Mouse (Mus musculus): ENCODE measurements around the gene Eif4a2. TPM values are rescaled to one million over a fixed set of nuclear protein-coding genes. Genes with fewer than 3 reads are reported as not detected.
"Not testable (repeated sequence)": the region's sequence is repeated elsewhere in the genome, so short reads cannot be mapped to it uniquely, and the experiment has no call there.

Eif4a2 gene
- polyA plus RNA-seq, 1 experiment from 2014 or later, result 210 TPM

- no peak overlapping the region for H3K4me2 ChIP-seq
- WGBS, result 87% methylated on average over 13 of the region's 13 CpGs
- no peak overlapping the region for H3K4me3 ChIP-seq (ENCODE audit: low read depth, low read length)
- H3K4me1 ChIP-seq (ENCODE audit: control insufficient read depth, insufficient read depth, low read length), result no peaks in the 10 kb centered on the region
- H3K9ac ChIP-seq (ENCODE audit: low read length), result no peak overlapping the region
- no peak for ATAC-seq (ENCODE audit: low FRiP score)
- no peaks in the 10 kb centered on the region for H3K36me3 ChIP-seq (ENCODE audit: control insufficient read depth, insufficient read depth, low read length)
- DNase-seq (ENCODE audit: low spot score, missing footprints), result no peak
- no peaks in the 10 kb centered on the region for H3K27me3 ChIP-seq (ENCODE audit: control insufficient read depth, insufficient read depth, low read length)
- H3K9me3 ChIP-seq (ENCODE audit: control insufficient read depth, low read length), result no peaks in the 10 kb centered on the region
- H3K27ac ChIP-seq (ENCODE audit: low read depth, low read length), result no peak overlapping the region
Measured at GRCm38 (mm10) chr16:23093321-23093953, 13.8 kb upstream of the Eif4a2 start.

- no peak overlapping the region for H3K9ac ChIP-seq (ENCODE audit: low read length)
Measured at GRCm38 (mm10) chr16:23094136-23094535, 13.1 kb upstream of the Eif4a2 start.

GRCm38 (mm10) chr16:23095581-23095980 is 11.7 kb upstream of the Eif4a2 start:
- WGBS, result 91% methylated on average over 5 of the region's 5 CpGs
- H3K9me3 ChIP-seq (ENCODE audit: control insufficient read depth, low read length); H3K9ac ChIP-seq (ENCODE audit: low read length); H3K4me1 ChIP-seq (ENCODE audit: control insufficient read depth, insufficient read depth, low read length); H3K4me3 ChIP-seq (ENCODE audit: low read depth, low read length); H3K36me3 ChIP-seq (ENCODE audit: control insufficient read depth, insufficient read depth, low read length); ATAC-seq (ENCODE audit: low FRiP score); DNase-seq (ENCODE audit: low spot score, missing footprints); H3K27ac ChIP-seq (ENCODE audit: low read depth, low read length); H3K4me2 ChIP-seq; H3K27me3 ChIP-seq (ENCODE audit: control insufficient read depth, insufficient read depth, low read length): not testable (repeated sequence)

More at GRCm38 (mm10) chr16:23094136-23094535, 13.1 kb upstream of the Eif4a2 start:
- 93% methylated on average over 6 of the region's 6 CpGs for WGBS
- no peaks in the 10 kb centered on the region for H3K36me3 ChIP-seq (ENCODE audit: control insufficient read depth, insufficient read depth, low read length)
- no peak overlapping the region for H3K4me2 ChIP-seq
- H3K4me1 ChIP-seq (ENCODE audit: control insufficient read depth, insufficient read depth, low read length), result no peaks in the 10 kb centered on the region
- no peak for ATAC-seq (ENCODE audit: low FRiP score)
- H3K27me3 ChIP-seq (ENCODE audit: control insufficient read depth, insufficient read depth, low read length), result no peaks in the 10 kb centered on the region
- H3K27ac ChIP-seq (ENCODE audit: low read depth, low read length), result no peak overlapping the region
- H3K9me3 ChIP-seq (ENCODE audit: control insufficient read depth, low read length), result no peaks in the 10 kb centered on the region
- H3K4me3 ChIP-seq (ENCODE audit: low read depth, low read length), result no peak overlapping the region
- DNase-seq (ENCODE audit: low spot score, missing footprints), result no peak

- 90% methylated on average over 1 of the region's 1 CpGs for WGBS
- H3K27ac ChIP-seq (ENCODE audit: low read depth, low read length); H3K4me3 ChIP-seq (ENCODE audit: low read depth, low read length); H3K9ac ChIP-seq (ENCODE audit: low read length); DNase-seq (ENCODE audit: low spot score, missing footprints); H3K27me3 ChIP-seq (ENCODE audit: control insufficient read depth, insufficient read depth, low read length); H3K36me3 ChIP-seq (ENCODE audit: control insufficient read depth, insufficient read depth, low read length); H3K4me1 ChIP-seq (ENCODE audit: control insufficient read depth, insufficient read depth, low read length); H3K4me2 ChIP-seq; ATAC-seq (ENCODE audit: low FRiP score); H3K9me3 ChIP-seq (ENCODE audit: control insufficient read depth, low read length): not testable (repeated sequence)
Measured at GRCm38 (mm10) chr16:23096886-23097285, 10.4 kb upstream of the Eif4a2 start.

- H3K4me2 ChIP-seq; ATAC-seq (ENCODE audit: low FRiP score); H3K9ac ChIP-seq (ENCODE audit: low read length); H3K4me3 ChIP-seq (ENCODE audit: low read depth, low read length); H3K36me3 ChIP-seq (ENCODE audit: control insufficient read depth, insufficient read depth, low read length); DNase-seq (ENCODE audit: low spot score, missing footprints); H3K4me1 ChIP-seq (ENCODE audit: control insufficient read depth, insufficient read depth, low read length); H3K9me3 ChIP-seq (ENCODE audit: control insufficient read depth, low read length); H3K27ac ChIP-seq (ENCODE audit: low read depth, low read length); H3K27me3 ChIP-seq (ENCODE audit: control insufficient read depth, insufficient read depth, low read length): not testable (repeated sequence)
- 88% methylated on average over 8 of the region's 8 CpGs for WGBS
Measured at GRCm38 (mm10) chr16:23097290-23098104, 9.7 kb upstream of the Eif4a2 start.

GRCm38 (mm10) chr16:23098105-23098452 is 9.2 kb upstream of the Eif4a2 start:
- not testable (repeated sequence) for H3K9me3 ChIP-seq (ENCODE audit: control insufficient read depth, low read length); H3K4me1 ChIP-seq (ENCODE audit: control insufficient read depth, insufficient read depth, low read length); H3K36me3 ChIP-seq (ENCODE audit: control insufficient read depth, insufficient read depth, low read length); H3K4me2 ChIP-seq; H3K9ac ChIP-seq (ENCODE audit: low read length); H3K27ac ChIP-seq (ENCODE audit: low read depth, low read length); H3K27me3 ChIP-seq (ENCODE audit: control insufficient read depth, insufficient read depth, low read length); DNase-seq (ENCODE audit: low spot score, missing footprints); H3K4me3 ChIP-seq (ENCODE audit: low read depth, low read length); ATAC-seq (ENCODE audit: low FRiP score)
- WGBS, result 97% methylated on average over 1 of the region's 1 CpGs

GRCm38 (mm10) chr16:23099632-23100031 is 7.6 kb upstream of the Eif4a2 start:
- no peak overlapping the region for H3K27ac ChIP-seq (ENCODE audit: low read depth, low read length)
- no peaks in the 10 kb centered on the region for H3K36me3 ChIP-seq (ENCODE audit: control insufficient read depth, insufficient read depth, low read length)
- DNase-seq (ENCODE audit: low spot score, missing footprints), result no peak
- H3K27me3 ChIP-seq (ENCODE audit: control insufficient read depth, insufficient read depth, low read length), result peaks cover 3% of the 10 kb centered on the region; the same call in 1 of the 2 replicates
- 4% methylated on average over 12 of the region's 12 CpGs for WGBS
- peak; percentile 35 for ATAC-seq (ENCODE audit: low FRiP score)
- peak overlapping the region; percentile 56 for H3K4me2 ChIP-seq
- H3K9ac ChIP-seq (ENCODE audit: low read length), result peak overlapping the region; percentile 56
- H3K4me3 ChIP-seq (ENCODE audit: low read depth, low read length), result peak overlapping the region; percentile 24
- no peaks in the 10 kb centered on the region for H3K9me3 ChIP-seq (ENCODE audit: control insufficient read depth, low read length)
- H3K4me1 ChIP-seq (ENCODE audit: control insufficient read depth, insufficient read depth, low read length), result 0 out of 2 replicates have a peak, but pooled peaks cover 7% of the 10 kb centered on the region

- H3K9me3 ChIP-seq (ENCODE audit: control insufficient read depth, low read length), result no peaks in the 10 kb centered on the region
- no peak overlapping the region for H3K27ac ChIP-seq (ENCODE audit: low read depth, low read length)
- peak overlapping the region; percentile 24 for H3K4me3 ChIP-seq (ENCODE audit: low read depth, low read length)
- 0% methylated on average over 9 of the region's 9 CpGs for WGBS
- DNase-seq (ENCODE audit: low spot score, missing footprints) (peak; percentile 95), ATAC-seq (ENCODE audit: low FRiP score) (peak; percentile 70)
- H3K9ac ChIP-seq (ENCODE audit: low read length), result peak overlapping the region; percentile 56
- H3K4me2 ChIP-seq, result peak overlapping the region; percentile 56
- H3K27me3 ChIP-seq (ENCODE audit: control insufficient read depth, insufficient read depth, low read length), result peaks cover 3% of the 10 kb centered on the region; the same call in 1 of the 2 replicates
- H3K4me1 ChIP-seq (ENCODE audit: control insufficient read depth, insufficient read depth, low read length), result 0 out of 2 replicates have a peak, but pooled peaks cover 7% of the 10 kb centered on the region
- no peaks in the 10 kb centered on the region for H3K36me3 ChIP-seq (ENCODE audit: control insufficient read depth, insufficient read depth, low read length)
Measured at GRCm38 (mm10) chr16:23100099-23100575, 7.1 kb upstream of the Eif4a2 start.

- H3K36me3 ChIP-seq (ENCODE audit: control insufficient read depth, insufficient read depth, low read length), result no peaks in the 10 kb centered on the region
- ATAC-seq (ENCODE audit: low FRiP score), result no peak
- H3K4me3 ChIP-seq (ENCODE audit: low read depth, low read length), result no peak overlapping the region
- DNase-seq (ENCODE audit: low spot score, missing footprints), result peak; percentile 92
- peak overlapping the region; percentile 56 for H3K9ac ChIP-seq (ENCODE audit: low read length)
- H3K4me2 ChIP-seq, result peak overlapping the region; percentile 56
- 5% methylated on average over 10 of the region's 10 CpGs for WGBS
- no peaks in the 10 kb centered on the region for H3K9me3 ChIP-seq (ENCODE audit: control insufficient read depth, low read length)
- H3K27ac ChIP-seq (ENCODE audit: low read depth, low read length), result no peak overlapping the region
- peaks cover 3% of the 10 kb centered on the region; the same call in 1 of the 2 replicates for H3K27me3 ChIP-seq (ENCODE audit: control insufficient read depth, insufficient read depth, low read length)
- 0 out of 2 replicates have a peak, but pooled peaks cover 7% of the 10 kb centered on the region for H3K4me1 ChIP-seq (ENCODE audit: control insufficient read depth, insufficient read depth, low read length)
Measured at GRCm38 (mm10) chr16:23100613-23101012, 6.6 kb upstream of the Eif4a2 start.
